ENCODE assay signal across 30 mouse cellular contexts in the genomic region with DNA sequence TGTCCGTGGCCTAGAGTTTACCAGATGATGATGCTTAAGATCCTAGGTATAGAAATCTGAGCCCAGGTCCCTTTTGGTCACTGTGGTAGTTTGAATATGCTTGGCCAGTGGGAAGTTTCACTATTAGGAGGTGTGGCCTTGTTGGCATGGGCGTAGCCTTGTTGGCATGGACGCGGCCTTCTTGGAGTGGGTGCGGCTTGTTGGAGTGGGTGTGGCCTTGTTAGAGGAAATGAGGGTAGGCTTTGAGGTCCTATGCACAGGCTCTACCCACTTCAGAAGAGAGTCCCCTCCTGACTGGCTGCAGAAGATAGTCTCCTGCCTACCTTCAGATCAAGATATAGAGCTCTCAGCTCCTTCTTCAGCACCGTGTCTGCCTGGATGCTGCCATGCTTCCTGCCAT.
DNase-seq lines count a peak whose midpoint lies in the region; ATAC-seq and TF ChIP-seq lines count a peak whose summit lies in the region.
"Had no signal": no experiment of that assay in that cellular context is flagged by ENCODE, and none has a peak within 500 bp of the region (broad histone marks: within the 10 kb centered on the region; RNA-seq: fewer than 3 reads in every experiment).

No protein-coding gene starts in this region.

- H3K4me3 ChIP-seq in testis, adult 2 months (ENCODE audit: control insufficient read depth, low read depth, low read length) = peak overlapping the region; percentile 78
- no peak overlapping the region for H3K4me3 ChIP-seq in stomach, embryonic 14.5 days (ENCODE audit: low read depth, low read length)
- H3K4me3 ChIP-seq: embryonic facial prominence, embryonic 10.5 days; embryonic facial prominence, embryonic 15.5 days; forebrain, embryonic 12.5 days; heart, embryonic 10.5 days; heart, embryonic 15.5 days; hindbrain, embryonic 12.5 days; limb, embryonic 10.5 days; limb, embryonic 15.5 days; liver, embryonic 13.5 days; midbrain, embryonic 13.5 days; neural tube, embryonic 15.5 days had no signal

- H3K4me1 ChIP-seq in testis, adult 2 months (ENCODE audit: control insufficient read depth, insufficient read depth, low read length) = peaks cover 4% of the 10 kb centered on the region
- H3K4me1 ChIP-seq in stomach, embryonic 14.5 days (ENCODE audit: control insufficient read depth, insufficient read depth, low read length) = no peaks in the 10 kb centered on the region
- H3K4me1 ChIP-seq: embryonic facial prominence, embryonic 15.5 days; forebrain, embryonic 12.5 days; heart, embryonic 10.5 days; heart, embryonic 15.5 days; hindbrain, embryonic 12.5 days; limb, embryonic 10.5 days; limb, embryonic 15.5 days; liver, embryonic 13.5 days; midbrain, embryonic 13.5 days; neural tube, embryonic 15.5 days had no signal

- H3K9me3 ChIP-seq in stomach, embryonic 14.5 days (ENCODE audit: control insufficient read depth, low read depth, low read length) = no peaks in the 10 kb centered on the region
- H3K9me3 ChIP-seq: embryonic facial prominence, embryonic 15.5 days; forebrain, embryonic 12.5 days; G1E; heart, embryonic 10.5 days; heart, embryonic 15.5 days; hindbrain, embryonic 12.5 days; limb, embryonic 10.5 days; limb, embryonic 15.5 days; liver, embryonic 13.5 days; midbrain, embryonic 13.5 days; neural tube, embryonic 15.5 days had no signal

- ATAC-seq in stomach, embryonic 14.5 days (ENCODE audit: insufficient number of reproducible peaks, insufficient read depth, low FRiP score, low read depth) = no peak; the same call in 1 of the 2 replicates
- ATAC-seq: hindbrain, postnatal 0 days; intestine, postnatal 0 days; lung, postnatal 0 days; midbrain, embryonic 13.5 days had no signal

- DNase-seq in testis, postnatal 10 days (ENCODE audit: low spot score) = no peak
- DNase-seq in large intestine, adult 2 months (ENCODE audit: low read depth, low spot score) = peak; percentile 35
- no peak for DNase-seq in cerebellum, adult 11 months
- DNase-seq in lung, postnatal 25 days (ENCODE audit: low spot score) = no peak
- no peak for DNase-seq in cerebellum, postnatal 25 days
- DNase-seq: adrenal gland, postnatal 25 days; cerebellum, adult 18-20 months; cerebellum, postnatal 14 days; gastrocnemius, postnatal 10 days; heart, postnatal 36 days; kidney, postnatal 36 days; liver, embryonic 13.5 days; right cerebral cortex, postnatal 25 days; thymus, postnatal 14 days had no signal

- H3K27me3 ChIP-seq in testis, adult 2 months (ENCODE audit: control insufficient read depth, insufficient read depth, low read length) = no peaks in the 10 kb centered on the region
- H3K27me3 ChIP-seq in stomach, embryonic 14.5 days (ENCODE audit: control insufficient read depth, insufficient read depth, low read length) = no peaks in the 10 kb centered on the region
- H3K27me3 ChIP-seq: embryonic facial prominence, embryonic 15.5 days; forebrain, embryonic 12.5 days; heart, embryonic 15.5 days; hindbrain, embryonic 12.5 days; limb, embryonic 15.5 days; liver, embryonic 13.5 days; midbrain, embryonic 13.5 days; neural tube, embryonic 15.5 days had no signal

- no peak for TF ChIP-seq POLR2A in testis, adult 2 months (IDR thresholded peaks at IDR 0.05; ENCODE audit: control insufficient read depth, low read depth, low read length)

- no peak overlapping the region for H3K9ac ChIP-seq in stomach, embryonic 14.5 days (replicated peaks; ENCODE audit: low read depth, low read length)
- H3K9ac ChIP-seq: embryonic facial prominence, embryonic 15.5 days; forebrain, embryonic 12.5 days; heart, embryonic 15.5 days; hindbrain, embryonic 12.5 days; limb, embryonic 15.5 days; liver, embryonic 13.5 days; midbrain, embryonic 13.5 days; neural tube, embryonic 15.5 days had no signal

- 61% methylated on average over 6 of the region's 6 CpGs for WGBS in large intestine, adult 2 months
- WGBS in stomach, embryonic 14.5 days = 95% methylated on average over 6 of the region's 6 CpGs

- H3K4me2 ChIP-seq in stomach, embryonic 14.5 days (replicated peaks; ENCODE audit: low read depth, low read length) = no peak overlapping the region
- H3K4me2 ChIP-seq: embryonic facial prominence, embryonic 15.5 days; forebrain, embryonic 12.5 days; heart, embryonic 15.5 days; hindbrain, embryonic 12.5 days; limb, embryonic 15.5 days; liver, embryonic 13.5 days; midbrain, embryonic 13.5 days; neural tube, embryonic 15.5 days had no signal

- no peak overlapping the region for H3K27ac ChIP-seq in testis, adult 2 months (ENCODE audit: control insufficient read depth, insufficient read depth, low read depth, low read length)
- H3K27ac ChIP-seq in stomach, embryonic 14.5 days (ENCODE audit: low read length) = peak overlapping the region; percentile 10; the same call in 1 of the 2 replicates
- H3K27ac ChIP-seq: embryonic facial prominence, embryonic 10.5 days; embryonic facial prominence, embryonic 15.5 days; forebrain, embryonic 12.5 days; heart, embryonic 10.5 days; heart, embryonic 15.5 days; hindbrain, embryonic 12.5 days; hindbrain, postnatal 0 days; limb, embryonic 10.5 days; limb, embryonic 15.5 days; liver, embryonic 13.5 days; midbrain, embryonic 13.5 days; neural tube, embryonic 15.5 days had no signal

- TF ChIP-seq CTCF in testis, adult 2 months (IDR thresholded peaks at IDR 0.05; ENCODE audit: control insufficient read depth, insufficient read depth, insufficient replicate concordance, low read depth, low read length) = no peak

- H3K36me3 ChIP-seq in testis, adult 2 months (ENCODE audit: control insufficient read depth, insufficient read depth, low read length) = no peaks in the 10 kb centered on the region
- no peaks in the 10 kb centered on the region for H3K36me3 ChIP-seq in stomach, embryonic 14.5 days (ENCODE audit: control insufficient read depth, insufficient read depth, low read length)
- H3K36me3 ChIP-seq: embryonic facial prominence, embryonic 10.5 days; embryonic facial prominence, embryonic 15.5 days; forebrain, embryonic 12.5 days; G1E; heart, embryonic 10.5 days; heart, embryonic 15.5 days; hindbrain, embryonic 12.5 days; limb, embryonic 10.5 days; limb, embryonic 15.5 days; liver, embryonic 13.5 days; midbrain, embryonic 13.5 days; neural tube, embryonic 15.5 days had no signal
